Mouse (Mus musculus) spleen, postnatal 14 days (tissue): ENCODE measurements at regions not wholly inside any gene's neighbourhood (a gene's known extent, or its start where the extent isn't known, plus 50 kb on each side); places are given as distances from the start of the nearest gene placed in this dataset.

Experiments
- DNase-seq, 2 experiments: peaks; one replicate each; pipeline ENCODE4 v3.0.0; 2021 to 2022; ENCODE audit warnings: low spot score in 2 of 2

DNA sequence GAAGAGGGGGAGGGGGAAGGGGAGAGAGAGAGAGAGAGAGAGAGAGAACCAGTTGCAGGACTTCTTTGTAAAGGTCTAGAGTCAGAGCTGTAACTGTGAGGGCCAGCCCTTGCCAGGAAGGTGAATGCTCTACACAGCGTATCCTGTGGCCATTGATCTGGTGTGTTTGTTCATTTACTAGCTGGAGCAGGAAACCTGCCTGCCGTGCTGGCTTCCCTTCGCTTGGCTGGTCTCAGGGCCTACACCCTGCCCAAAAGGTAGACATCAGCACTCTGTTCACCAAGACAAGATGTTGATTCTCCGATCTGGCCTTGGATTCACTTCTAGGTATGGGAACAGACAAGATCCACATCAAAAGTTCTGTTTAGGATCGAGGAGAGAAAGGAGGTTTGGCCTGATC is 87.5 kb upstream of the Haao start:
- no peak for DNase-seq

DNA sequence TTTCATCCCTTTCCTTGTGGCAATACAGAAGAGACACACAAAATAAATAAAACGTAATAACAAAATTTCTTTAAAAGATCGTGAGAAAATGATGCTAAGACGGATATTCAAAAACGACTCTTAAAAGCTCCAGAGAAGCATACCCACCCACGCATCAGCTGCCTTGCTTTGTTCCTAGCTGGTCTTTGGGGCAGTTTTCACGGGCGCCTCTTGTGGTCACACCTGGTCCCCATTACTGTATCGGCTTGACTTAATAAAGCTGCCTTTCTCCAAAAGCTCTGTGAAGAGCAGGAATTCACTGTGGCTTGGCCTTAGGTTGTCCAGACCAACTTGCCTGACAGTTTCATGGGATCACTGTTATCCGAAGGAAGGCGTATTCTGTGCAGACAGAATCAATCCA is 86.0 kb upstream of the Haao start:
- no peak for DNase-seq

- DNase-seq: no peak
Measured at GRCm38 (mm10) chr17:83930401-83930800, 82.6 kb upstream of the Haao start.

DNA sequence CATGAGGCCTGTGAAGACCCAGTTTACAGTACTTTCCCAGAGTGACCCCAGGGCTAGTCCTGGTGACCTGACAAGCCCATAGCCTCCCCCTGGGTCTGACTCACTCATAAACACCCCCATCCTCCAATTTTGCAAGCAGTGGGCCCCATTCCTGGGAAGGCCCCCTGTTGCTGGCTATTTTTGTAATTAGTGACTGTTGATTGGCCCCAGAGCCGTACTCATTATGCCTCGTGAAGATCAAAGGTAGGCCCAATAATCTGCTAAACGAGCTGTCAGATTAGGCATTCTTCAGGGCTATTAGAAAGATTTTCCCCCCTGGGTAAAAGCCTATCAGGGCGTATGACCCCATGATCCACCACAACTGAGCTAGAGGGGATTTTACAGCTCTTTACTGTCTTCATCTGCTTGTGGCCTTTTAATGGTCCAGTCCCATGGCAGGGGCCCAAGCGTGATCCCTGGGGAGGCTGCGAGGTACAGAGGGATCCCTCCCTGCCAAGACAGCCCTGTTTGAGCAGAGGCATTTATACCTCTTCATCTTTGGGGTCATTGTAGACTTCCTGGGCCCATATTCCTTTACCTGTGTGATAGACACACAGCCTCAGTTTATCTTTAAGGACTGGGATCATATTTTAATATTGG is 80.1 kb upstream of the Haao start:
- DNase-seq: no peak

- no peak for DNase-seq
Measured at GRCm38 (mm10) chr17:83924259-83924922, 76.6 kb upstream of the Haao start.

GRCm38 (mm10) chr17:83920894-83921293 is 73.1 kb upstream of the Haao start:
- DNase-seq: no peak

DNA sequence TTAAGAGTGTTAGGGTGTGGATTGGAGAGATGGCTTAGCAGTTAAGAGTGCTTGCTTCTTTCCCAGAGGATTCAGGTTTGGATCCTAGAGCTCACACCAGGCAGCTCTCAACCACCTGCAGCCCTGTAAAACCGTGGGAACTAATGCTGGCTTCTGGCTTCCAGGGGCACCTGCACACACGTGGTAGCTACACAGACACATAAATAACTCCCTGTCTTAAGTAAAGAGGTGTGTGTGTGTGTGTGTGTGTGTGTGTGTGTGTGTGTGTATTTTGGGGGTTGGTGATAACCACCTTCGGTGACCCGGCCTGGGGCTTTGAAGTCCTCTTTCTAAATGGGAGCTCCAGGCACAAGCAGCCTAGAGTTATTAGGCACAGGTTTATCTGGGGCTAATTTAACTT is 72.5 kb upstream of the Haao start:
- DNase-seq: no peak

DNA sequence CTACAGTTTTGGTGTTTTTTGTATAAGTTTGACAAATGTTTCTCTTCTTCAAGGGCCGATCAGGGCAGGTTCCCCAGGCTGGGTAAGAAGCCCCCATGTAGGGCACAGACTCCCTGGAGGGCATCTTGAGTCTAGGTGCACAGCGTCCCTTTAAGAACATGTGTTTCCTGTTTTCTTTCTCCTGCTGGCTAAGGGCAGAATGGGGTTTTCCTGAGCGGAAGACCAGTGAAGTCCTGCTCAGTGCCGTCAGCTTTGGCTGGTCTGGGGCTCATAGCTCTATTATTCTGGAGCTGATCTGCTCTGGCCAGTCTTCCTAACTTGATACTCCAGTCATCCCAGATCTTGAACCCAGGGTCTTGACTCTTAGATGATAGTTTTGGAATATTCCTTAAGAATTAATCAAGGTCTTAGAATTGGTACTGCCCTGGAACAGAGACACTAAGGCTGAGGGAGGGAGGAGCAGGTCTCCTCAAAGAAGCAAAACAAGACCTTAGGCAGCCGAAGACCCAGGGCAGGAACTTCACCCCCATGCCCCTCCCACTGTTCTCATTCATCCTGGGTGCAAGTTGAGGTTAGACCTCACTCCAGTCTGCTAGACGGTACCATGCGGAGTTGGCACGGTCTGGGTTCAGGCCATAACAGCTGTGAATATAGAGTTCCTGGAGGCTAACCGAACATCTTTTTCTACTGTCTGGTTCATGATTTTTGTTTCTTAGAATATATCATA is 70.8 kb upstream of the Haao start:
- DNase-seq: peak in 1 of 2 experiments; percentile 11

DNA sequence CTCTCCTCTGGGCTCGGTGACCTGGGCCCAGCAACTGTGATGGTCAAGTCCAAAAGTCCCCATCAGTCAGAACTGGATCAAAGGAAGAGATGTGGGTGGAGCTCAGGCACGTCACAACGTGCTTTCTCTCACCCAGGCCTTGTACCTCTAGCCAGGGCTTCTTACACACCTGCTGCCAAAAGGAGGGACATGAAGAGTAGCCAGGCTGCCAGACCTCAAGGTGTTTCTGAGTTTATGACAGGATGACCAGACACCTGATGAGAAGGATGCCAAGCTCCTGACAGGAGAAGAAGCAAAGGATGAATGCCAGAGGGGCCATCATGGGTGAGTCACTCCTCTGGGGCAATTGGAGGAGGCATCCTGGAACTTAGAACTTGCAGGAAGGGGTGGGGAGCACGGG is 70.0 kb upstream of the Haao start:
- no peak for DNase-seq

GRCm38 (mm10) chr17:83916684-83917166 is 69.0 kb upstream of the Haao start:
- DNase-seq: no peak

DNA sequence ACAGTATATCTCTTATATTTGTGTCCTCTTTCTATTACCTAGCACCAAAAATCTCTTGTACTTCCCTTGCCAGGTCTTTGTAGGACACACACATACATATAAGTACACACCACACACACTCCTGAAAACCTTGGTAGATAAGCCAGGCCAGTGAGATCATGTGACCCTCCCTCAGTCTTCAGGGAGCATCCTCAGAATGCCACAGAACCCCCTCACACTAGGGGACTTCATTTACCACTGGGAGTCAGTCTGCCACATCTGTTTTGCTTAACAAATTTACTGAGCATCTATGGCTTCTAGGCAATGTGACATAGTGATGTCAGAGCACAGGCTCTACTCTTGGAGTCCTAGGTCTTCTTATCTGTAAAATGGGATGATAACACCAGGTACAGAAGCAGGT is 67.3 kb upstream of the Haao start:
- no peak for DNase-seq

DNA sequence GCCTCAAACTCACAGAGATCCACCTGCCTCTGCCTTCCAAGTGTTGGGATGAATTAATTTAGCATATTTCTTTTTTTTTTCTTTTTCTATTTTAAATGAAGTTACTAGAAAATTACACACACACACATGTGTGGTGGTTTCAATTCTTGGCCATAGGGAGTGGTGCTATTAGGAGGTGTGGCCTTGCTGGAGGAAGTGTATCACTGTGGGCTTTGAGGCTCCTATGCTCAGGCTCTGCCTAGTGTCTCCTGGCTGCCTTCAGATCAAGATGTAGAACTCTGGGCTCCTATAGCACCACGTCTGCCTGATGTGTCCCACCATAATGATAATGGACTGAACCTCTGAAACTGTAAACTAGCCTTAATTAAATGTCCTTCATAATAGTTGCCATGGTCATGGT is 66.8 kb upstream of the Haao start:
- DNase-seq: no peak

DNA sequence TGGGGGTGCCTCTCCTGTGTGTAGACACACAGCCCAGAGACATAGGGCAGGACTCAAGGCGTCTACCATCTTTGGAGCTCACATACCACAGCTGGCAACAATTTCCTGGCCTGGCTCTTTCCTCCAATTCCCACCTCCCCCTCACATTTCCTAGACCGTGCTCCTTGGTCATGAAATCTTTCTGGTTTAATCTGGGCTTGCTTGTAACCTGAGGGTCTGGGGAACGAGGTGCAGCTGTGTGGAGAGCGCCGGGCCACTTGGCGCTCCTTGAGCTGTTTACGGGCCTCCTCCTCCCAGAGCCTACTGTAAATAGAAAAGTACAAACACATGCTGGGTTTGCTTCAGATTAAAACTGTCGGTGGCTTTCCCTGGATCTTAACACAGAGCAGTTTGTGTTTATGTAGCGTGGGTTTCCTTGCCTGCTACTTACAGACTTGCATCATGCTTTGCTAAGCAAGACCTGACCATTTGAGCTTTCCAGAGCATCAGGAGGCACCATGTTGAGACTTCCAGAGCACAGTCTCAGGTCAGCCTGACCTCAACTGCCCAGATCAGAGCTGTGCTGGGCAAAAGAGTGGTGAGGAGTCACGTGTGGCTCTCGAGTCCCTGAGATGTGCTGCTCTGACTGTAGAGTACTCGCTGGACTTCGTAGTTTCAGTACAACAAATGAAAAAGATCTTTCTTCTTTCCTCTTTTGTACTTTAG is 66.1 kb upstream of the Haao start:
- no peak for DNase-seq

- DNase-seq: no peak
Measured at GRCm38 (mm10) chr17:83912421-83912820, 64.7 kb upstream of the Haao start.

DNA sequence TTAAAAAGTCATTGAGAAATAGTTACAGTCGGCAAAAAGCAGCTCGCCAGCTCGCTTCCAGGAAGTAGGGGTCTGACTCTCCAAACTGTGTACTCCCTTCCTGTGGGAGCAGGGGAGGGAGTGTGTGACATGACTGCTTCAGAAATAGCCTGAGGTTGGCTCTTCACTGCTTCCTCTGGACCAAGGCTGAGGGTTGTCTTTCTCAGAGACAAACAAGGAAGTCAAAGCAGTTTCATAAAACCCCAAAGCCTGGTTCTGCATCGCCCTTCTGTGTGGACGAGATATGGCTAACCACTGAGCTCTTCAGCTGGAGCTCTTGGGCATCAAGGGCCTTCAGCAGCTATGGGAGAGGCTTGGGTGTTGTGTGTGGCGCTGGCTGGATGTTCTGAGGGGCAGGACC is 61.0 kb upstream of the Haao start:
- no peak for DNase-seq

DNA sequence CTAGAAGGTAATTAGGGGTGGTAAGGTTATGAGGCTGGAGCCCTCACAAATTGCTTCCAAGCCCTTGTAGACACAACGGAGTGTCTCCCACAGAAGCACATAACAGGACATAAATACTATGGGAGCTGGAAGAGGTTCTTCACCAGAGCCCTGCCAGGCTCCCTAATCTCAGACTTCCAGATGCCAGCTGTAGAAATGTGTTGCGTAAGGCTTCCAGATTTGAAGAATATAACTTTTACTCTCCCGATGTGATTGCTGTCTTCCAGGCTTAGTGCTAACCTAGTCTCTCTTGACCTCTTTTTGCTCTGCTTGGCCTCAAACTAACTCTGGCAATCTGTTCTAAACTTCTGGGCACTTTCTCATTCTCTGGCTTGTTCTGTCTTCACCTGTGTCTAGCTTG is 59.8 kb upstream of the Haao start:
- DNase-seq: no peak

DNA sequence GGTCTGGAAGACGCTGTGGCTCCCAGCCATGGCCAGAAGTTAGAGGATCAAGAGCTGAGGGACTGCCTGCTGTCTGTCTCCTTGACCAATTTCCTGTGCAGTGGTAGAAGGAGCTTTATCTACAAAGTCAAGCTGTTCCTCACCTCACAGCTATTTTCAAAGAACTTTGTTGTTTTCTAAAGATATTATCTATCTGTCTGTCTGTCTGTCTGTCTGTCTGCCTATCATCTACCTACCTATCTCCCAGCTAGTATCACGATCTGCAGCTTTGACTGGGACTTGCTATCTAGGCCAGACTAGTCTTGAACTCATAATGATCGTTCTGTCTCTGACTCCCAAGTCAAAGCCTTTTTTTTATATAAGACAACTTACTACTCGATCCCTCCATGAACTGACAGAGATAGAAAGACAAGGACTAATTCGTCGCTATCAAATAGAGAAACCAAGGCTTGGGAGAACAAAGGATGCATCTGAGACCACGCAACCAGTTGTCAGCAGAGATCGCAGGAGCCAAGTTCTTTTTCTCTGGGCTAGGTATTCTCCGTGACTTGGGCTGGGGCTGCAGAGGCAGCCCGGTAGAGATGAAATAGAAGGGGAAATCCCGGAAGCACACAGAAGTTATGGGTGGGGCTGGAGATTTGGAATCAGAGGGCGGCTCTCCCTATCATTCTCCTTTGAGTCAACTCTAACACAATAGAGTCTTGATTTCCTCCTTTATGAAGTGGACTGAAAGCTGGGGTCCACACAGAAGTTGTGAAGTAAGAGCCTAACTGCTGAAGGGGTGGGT is 59.2 kb upstream of the Haao start:
- DNase-seq: no peak

- DNase-seq: peak; percentile 31 to 50
Measured at GRCm38 (mm10) chr17:83903467-83903866, 55.7 kb upstream of the Haao start.

- DNase-seq: no peak
Measured at GRCm38 (mm10) chr17:83902523-83902922, 54.8 kb upstream of the Haao start.

GRCm38 (mm10) chr17:83902091-83902490 is 54.3 kb upstream of the Haao start:
- DNase-seq: no peak

GRCm38 (mm10) chr17:83899588-83900152 is 51.9 kb upstream of the Haao start:
- DNase-seq: no peak
